Mouse (Mus musculus): ENCODE measurements around the gene Nat10.

Nat10 gene

DNA sequence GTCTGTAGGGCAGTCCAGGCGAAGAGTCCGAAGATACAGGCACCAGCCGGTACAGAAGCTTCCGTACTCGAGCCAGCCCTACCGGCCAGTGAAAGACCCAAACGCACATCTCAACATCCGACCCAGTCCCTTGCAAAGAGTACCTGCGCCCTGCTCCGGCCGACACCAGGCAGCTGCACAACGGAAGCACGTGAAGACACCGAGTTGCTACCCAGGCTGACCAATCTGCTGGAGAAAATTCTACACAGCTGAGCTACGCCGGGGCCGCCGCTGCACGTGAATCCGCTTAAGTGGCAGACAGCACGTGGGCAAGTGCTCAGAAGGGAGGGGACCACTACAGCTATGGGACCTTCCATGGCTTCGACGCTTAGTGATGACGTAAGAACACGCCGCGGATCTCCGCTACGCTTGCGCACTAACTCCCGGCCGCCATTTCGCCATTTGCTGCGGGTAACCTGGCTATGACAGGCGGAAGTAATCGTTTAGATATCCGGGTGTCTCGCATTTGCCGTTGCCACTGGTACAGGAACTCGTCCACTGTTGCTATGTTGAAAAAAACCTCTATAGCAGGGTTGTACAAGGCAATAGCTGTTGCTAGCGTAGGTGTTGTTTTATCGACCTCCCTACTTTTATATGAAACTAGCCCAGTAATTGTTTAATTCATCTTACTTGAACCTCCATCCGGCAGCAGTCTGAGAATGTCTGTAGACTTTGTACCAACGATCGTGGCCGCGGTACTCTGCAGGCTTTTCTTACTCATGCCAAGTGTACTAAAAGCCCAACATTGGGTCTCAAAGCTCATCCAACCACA, at the start of gene Nat10:
Gene Nat10 (minus strand): TSS at position 365 of the 811 bp plus-strand sequence.
- DNase-seq (ENCODE audit: low spot score), result peak; percentile 99

DNA sequence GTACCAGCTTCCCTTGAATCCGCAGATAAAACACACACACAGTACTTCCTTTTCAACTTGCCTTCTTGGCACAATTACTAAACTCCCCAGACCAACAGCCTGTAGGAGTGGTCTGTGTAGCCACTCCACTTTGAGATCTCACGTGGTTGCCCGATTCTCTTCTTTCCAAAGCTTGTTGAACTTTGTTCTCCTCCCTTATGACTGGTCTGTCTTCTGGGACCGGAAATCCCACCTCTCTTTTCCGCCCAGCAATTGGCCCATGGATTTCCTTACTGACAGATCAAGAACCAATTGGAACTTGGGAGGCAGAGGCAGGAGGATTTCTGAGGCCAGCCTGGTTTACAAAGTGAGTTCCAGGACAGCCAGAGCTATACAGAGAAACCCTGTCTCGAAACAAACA, 49.3 kb upstream of the Nat10 start:
- DNase-seq (ENCODE audit: low spot score), result no peak

DNA sequence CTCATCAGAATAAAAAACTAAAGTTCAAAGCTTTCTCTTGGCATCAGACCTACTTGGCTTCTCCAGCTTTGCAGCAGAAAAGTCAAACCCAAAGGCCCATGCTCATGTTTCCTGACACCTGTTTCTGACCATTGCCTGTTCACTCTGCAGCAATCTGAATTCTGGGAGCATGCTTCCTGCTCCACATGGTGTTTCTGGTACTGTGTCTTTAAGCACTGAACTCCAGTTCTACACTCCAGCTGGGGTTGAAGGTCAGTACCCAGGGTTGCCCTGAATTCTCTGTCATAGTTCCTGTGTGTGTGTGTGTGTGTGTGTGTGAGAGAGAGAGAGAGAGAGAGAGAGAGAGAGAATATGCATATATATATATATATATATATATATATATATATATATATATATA, 47.4 kb upstream of the Nat10 start:
- no peak for DNase-seq (ENCODE audit: low spot score)

DNA sequence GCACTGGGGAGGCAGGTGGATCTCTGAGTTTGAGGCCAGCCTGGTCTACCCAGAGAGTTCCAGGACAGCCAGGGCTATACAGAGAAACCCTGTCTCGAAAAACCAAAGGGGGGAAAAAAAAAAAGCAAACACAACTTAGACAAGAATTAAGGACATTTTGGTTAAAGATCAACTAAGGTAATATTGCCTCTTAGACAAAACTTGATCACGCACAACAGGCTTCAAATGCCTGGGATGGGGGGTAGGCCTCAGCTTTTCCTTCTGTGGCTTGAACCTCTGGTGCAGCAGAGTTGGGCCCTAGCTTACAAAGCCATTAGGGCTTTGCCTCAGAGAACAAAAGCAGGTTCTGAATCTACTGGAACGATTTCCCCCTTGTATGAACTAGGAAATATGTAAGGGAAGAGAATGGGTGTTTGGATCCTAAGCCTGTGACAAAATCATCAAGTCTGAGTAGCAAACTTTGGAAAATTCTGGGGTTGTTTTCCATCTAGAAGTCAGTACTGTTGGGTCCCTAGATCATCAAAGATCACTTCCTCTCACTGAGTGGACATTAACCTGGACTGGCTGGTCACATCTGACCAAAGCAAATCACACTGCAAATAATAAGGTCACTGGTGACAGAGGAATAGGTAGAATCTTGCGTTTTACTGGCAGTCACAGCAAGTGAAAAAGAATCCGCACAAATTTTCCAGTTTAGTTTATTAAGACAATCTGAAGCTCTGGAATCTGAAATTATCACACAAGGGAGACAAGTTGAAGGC, 42.9 kb upstream of the Nat10 start:
- DNase-seq (ENCODE audit: low spot score), result no peak

DNA sequence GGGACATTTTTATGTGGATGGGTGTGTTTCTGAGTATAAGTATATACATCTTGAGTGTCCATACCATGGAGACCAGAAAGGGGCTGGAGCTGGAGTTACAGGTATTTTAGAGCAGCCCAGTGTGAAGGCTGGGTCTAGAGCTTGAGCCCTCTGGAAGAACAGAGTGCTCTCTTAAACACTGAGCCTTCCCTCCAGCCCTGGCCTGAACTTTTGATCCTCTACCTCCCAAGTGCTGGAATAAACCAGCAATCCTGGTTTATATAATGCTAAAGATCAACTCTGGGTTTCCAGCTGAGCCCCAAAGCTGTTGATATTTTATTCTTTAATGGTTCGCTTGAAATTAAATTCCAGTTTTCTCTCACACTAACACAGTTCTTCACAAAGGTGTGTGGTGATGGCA, 41.4 kb upstream of the Nat10 start:
- DNase-seq (ENCODE audit: low spot score), result no peak

DNA sequence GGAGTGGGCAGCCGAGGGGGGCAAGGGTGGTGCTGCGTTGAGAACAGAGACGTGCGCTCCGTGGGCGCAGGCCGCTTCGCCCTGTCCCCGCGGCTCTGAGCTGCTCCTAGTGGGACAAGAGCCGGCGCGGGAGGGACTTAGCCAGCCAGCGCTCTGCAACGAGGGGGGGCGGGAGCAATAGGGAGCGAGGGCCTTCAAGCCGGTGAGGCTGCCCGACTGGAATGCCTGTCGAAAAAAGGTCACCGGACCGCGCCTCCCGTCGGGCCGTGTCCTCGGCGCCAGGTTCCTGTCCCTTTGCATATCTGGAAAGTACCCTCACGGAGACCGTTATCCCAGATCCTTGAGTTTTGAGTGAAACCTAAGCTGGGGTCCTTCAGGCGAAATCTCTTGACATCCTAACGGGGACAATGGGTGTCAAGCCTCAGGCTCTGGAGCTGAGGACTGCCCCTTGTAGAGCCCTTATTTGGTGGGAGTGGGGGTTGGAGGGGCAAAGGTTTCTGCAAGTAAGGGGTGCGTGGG, 36.5 kb upstream of the Nat10 start, which contains the start of gene Caprin1:
Gene Caprin1 (minus strand): TSS at position 159 of the 519 bp plus-strand sequence.
- DNase-seq (ENCODE audit: low spot score), result peak; percentile 98

DNA sequence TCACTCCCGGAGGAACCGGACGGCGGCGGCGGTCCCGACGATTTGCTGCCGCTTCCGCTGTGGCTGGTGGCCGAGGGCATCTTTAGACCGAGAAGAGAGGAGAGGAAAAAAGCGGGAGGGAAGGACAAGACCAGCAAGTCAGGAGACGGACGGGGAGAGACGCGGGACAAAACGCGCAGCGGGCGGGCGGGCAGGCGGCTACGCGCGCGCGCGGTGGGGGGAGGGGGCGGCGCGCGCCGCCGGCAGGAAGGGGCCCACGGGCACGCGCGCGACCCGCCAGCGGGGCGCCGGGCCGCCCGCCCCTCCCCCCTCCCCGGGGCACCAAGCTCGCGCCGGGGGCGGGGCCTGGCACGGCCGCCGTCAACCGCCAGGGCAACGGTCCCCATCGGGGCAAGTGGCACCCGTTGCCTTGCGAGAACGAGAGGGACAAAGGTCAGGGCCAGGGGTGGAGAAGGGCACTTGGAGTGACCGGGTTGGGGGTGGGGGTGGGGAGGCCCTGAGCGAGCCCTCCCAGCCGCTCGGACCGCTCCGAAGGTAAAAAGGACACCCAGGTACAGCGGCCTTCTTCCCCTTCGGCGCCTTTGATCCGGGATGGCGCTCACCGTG, 35.9 kb upstream of the Nat10 start:
- peak; percentile 93 for DNase-seq (ENCODE audit: low spot score)

DNA sequence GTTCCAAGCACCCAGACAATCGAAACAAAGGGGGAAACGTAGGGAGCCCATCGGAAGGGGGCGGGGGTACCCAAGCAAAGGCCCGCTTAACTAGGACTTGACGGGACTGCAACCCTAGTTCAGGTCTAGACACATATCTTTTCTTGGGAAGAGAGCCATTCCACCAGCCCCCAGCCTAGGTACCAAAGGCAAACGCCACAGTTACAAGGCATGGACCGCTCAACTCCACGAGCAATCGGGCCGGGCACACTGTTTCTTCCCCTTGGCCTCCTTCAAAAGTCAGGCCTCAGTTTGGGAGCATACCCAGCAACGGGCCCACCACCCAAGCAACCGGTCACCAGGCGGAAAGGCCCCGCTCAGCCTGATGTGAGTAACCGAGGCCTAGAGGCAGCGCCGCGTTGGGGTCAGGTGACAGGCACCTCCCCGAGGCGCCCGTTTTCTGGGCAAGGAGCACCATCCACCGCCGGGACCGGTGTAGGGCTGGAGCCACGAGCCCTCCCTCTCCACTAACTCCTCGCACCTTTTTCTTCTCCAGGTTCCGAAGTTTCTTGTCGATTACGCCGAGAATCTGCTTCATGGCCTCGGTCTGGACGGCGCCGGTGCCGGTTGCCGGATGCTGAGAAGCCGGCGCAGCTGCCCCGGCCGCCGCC, 35.3 kb upstream of the Nat10 start:
- DNase-seq (ENCODE audit: low spot score), result peak; percentile 67

DNA sequence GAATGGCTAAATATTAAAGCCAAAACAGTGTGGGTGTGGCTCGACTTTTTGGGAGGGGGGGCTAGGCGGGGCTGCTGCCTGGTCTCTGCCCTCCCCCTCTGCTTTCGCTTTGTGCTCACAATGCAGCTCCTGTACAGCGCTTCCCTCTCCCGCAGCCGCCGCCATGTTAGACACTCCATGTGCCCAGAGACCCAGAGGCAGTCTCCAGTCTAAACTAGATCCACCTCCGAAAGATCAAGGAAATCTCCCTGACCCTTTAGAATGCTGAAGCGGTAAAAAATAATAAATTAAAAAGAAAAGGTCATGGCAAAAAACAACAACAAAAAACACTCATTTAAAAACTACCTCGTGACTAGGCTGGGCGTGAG, 34.8 kb upstream of the Nat10 start:
- DNase-seq (ENCODE audit: low spot score), result peak; percentile 90

DNA sequence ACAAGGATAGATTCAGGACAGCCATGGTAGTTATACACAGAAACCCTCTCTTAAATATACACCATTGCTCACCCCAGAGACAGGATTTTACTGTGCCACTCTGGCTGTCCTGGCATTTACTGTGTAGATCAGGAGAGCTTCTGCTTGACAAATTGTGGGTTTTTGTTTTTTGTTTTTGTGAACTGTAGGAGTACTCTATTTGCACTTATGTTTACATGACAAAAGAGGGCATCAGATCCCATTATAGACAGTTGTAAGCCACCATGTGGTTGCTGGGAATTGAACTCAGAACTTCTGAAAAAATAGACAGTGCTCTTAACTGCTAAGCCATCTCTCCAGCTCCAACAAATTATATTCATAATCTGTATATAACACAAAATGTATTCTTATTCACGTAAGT, 30.9 kb upstream of the Nat10 start:
- DNase-seq (ENCODE audit: low spot score), result no peak

DNA sequence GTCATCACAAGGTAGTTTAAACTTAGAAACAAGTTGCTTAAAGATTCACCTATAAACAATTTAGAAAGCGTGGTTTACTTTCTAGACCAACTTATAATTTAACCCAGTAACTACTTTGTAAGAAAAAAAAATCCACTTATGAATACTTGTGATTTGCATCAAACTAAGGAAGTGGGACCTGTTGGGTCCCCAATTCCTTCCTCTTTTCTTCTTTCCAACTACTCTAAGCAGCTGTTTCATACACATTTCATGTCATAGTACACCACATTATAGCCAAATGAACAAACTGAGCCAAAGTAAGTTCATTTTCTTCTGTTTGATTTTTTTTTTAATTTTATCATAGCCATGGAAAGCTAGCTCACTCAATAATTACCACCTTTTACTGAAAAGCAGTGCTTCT, 24.7 kb upstream of the Nat10 start:
- no peak for DNase-seq (ENCODE audit: low spot score)

DNA sequence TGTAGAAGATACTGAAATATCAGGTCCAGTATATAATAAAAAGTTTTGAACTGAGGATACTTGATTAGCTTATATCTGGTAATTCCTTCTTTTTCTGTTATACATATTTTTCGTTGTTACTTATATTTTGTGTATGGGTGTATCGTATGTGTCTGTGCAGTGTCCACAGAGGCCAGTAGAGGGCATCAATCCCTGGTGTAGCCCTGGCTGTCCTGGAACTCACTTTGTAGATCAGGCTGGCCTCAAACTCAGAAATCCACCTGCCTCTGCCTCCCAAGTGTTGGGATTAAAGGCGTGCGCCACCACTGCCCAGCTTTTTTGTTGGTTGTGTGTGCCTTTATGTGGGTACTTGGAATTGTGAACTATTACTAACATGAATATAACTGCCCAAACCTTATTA, 23.6 kb upstream of the Nat10 start:
- no peak for DNase-seq (ENCODE audit: low spot score)

DNA sequence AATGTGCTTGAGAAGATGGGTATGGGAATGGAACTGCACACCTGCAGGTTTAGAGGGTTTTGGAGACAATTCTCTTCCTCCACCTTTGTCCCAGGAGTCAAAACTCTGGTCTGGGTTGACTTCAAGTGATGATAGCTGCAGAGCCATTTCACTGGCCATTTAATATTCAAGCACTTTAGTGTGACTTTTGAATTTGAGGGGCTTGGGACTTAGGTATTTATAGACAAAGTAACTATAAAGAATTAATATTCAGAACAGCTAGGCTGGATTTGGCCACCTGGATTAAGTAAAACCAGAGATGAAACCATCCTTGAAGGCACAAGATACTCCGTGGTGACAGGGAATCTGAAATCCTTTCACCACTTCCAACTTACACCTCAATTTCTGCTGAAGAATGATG, 1.4 kb upstream of the Nat10 start:
- DNase-seq (ENCODE audit: low spot score), result no peak

DNA sequence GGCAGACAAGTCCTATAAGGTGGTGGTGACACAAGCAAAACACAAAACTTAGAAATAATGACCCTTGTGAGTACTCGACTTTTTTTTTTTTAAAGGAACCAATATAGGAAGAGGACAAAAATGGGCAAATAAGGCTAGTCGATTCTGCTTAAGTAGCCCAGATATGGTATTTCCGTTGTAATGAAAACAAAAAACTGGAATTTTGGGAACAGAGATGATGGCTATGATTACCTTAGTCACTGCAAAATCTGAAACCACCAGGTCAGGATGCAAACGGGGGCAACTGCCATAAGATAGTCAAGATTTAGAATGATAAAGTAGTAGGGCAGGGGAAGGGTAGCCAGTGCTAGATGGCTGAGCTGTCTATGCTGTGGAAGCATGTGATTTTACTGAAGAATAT, 923 bp upstream of the Nat10 start:
- peak; percentile 40 for DNase-seq (ENCODE audit: low spot score)

DNA sequence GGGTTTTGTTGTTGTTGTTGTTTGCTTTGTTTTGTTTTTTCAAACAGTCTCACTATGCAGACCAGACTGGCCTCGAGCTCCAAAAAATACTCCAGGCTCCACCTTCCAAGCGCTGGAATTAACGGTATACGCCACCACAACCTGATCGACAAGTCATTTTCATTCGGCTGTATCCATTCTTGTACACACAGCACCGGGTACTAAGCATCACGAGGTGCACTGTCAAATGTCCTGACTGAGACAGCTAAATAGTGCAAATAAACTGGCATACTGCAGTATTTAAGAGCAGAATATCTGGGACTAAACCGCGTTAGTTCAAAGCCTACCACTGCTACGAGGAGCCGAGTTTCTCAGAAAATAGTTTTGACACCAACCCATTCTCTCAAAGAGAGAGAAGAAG, 649 bp downstream of the Nat10 start:
- peak; percentile 49 for DNase-seq (ENCODE audit: low spot score)

DNA sequence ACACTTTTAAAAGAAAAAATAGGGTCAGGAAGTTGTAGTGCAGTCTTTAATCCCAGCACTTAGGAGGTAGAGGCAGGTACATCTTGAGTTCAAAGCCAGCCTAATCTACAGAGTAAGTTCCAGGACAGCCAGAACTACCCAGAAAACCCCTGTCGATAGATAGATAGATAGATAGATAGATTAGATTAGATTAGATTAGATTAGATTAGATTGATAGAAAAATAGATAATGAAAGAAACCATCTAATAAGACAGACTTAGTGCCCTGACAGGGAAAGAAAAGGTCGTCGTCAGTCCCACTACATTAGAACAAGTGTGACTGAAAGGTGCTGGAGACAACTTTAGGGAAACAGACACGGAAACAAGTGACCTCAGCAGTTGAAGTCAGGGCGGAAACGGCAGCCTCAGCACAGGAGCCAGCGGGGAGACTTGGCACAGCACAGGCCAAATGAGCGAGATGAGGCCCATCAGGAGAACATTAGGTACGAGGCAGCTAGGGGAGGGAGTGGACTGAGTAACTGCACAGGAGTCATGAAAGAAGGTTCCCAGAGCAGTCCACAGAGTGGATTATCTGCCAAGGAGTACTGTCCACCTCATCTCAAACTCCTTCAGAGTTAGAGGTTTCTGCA, 5.5 kb downstream of the Nat10 start:
- DNase-seq (ENCODE audit: low spot score), result no peak

DNA sequence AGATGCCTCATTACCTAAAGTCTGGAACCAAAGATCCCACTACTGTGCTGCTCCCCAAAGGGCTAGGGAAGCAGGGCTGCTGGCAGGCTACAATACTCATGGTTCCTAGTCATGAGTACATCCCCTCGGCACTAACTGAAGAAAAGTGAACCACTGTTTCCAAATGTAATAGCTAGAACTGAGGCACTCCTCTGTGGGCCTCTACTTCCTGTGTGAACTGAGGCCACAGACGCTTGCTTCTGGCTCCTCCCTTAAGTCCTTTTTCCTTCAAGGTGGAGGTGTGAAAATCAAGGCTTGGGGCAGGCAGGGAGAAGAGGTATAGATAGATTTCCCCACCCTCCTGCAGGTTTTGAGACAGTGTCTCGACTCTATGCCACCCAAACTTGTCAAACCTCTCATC, 6.5 kb downstream of the Nat10 start:
- no peak for DNase-seq (ENCODE audit: low spot score)

DNA sequence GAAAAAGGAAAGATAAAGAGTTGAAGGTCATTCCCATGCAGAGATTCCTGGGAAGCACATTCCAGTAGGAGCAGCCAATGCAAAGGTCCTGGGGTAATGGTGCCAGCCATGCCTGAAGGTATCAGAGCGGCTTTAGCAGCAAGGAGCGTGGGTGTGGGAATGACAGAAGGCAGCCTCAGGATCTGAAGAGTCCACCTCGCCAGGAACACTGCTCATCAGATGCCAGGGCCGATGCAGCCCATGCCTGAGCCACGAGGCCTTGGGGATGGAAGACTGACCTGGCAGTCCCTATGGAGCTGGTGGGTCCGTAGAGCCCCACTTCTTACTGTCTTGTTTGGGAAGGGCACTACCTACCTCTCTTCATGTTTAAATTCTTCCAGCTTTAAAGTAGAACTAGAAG, 9.3 kb downstream of the Nat10 start:
- DNase-seq (ENCODE audit: low spot score), result no peak

DNA sequence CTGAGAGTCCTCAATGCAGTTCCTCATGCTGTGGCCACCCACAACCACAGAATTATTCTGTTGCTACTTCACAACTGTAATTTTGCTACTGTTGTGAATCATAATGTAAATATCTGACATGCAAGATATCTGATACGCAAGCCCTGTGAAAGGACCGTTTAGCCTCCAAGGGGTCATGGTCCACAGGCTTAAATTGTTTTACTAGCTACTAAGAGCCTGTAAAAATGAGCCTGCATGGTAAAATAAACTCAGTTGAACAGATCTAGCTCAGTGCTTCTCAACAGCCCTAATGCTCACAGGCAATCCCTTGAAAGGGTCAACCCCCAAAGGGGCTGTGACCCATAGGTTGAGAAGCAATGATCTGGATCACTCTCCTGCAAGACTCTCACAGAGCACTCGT, 12.0 kb downstream of the Nat10 start:
- DNase-seq (ENCODE audit: low spot score), result no peak

DNA sequence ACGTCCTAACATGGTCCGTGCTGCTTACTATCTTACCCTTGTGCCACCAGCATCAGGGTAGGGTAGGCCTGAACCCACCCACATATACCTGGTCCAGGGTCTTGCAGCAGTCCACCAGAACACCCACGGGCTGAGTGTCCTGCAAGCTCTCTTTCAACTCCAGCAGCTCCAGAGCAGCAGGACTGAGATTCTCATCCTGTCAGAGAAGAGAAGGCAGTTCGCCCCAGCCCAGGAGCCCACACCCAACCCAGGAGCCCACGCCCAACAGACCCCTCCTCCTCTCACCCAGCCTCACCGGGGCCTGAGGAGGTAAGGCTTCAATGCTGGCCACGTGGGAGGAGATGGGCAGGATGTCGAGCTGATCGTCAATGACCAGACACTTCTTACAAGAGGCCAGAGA, 13.2 kb downstream of the Nat10 start:
- no peak for DNase-seq (ENCODE audit: low spot score)

DNA sequence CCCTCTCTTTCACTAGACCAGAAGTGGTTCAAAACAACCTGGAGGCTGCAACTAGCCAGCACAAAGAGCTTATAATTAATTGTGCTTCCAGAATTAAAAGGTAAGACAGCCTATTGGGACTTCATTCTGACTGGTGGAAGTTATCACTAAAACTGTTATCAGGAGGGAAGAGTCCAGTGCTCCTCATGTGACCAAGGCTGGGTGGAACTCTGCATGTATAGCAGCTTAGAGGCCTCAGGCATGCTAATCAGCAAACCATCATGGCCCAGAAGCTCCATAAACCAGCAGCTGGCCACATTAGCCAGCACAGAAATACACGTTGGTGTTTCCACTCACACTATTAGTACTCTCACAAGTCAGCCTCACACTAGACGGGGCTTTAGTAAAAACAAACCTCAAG, 14.3 kb downstream of the Nat10 start:
- no peak for DNase-seq (ENCODE audit: low spot score)

DNA sequence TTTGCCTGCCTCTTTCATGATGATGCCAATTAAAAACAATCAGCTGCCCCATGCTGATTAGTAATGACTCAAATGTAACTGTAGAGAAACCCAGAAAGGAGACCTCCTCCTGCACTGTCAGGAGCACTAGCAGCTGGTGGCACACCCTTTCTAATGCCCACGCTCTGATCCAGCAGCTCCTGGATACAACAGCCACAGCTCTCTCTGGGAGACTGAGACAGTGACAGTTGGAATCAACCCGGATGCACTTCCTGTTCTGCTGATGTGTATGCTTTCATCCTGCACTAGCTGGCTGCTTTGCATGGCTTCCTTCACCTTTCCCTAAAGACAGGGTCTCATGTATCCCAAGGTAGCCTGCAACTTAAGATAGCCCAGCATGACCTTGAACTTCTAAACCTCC, 15.0 kb downstream of the Nat10 start:
- DNase-seq (ENCODE audit: low spot score), result no peak

Measured in adipocyte (in vitro differentiated cells).